Mouse (Mus musculus) heart, embryonic 16.5 days (tissue): ENCODE data around the gene Ephb2. TPM values are rescaled to one million over a fixed set of nuclear protein-coding genes. Genes with fewer than 3 reads are reported as not detected.

Experiments used
- ATAC-seq: fragments of 200-750 bp; cut with Nextera tagmentation; replicated peaks from 2 replicates; pipeline ENCODE4 v1.8.0; 2017; ENCODE audit warnings: moderate number of reproducible peaks; ENCODE audit not compliant: insufficient read depth, low FRiP score; ENCODE audit errors: extremely low read depth
- H3K27ac ChIP-seq: fragments of 300-500 bp; sonication (generic); 2 replicates; pipeline ENCODE4 v1.5.1; 2014; ENCODE audit warnings: mild to moderate bottlenecking, low read length, control low read depth, moderate library complexity
- H3K27me3 ChIP-seq: fragments of 300-500 bp; sonication (generic); 2 replicates; pipeline ENCODE4 v1.6.1; 2014; ENCODE audit warnings: low read length, mixed read lengths; ENCODE audit not compliant: control insufficient read depth, insufficient read depth
- H3K36me3 ChIP-seq: fragments of 300-500 bp; sonication (generic); 2 replicates; pipeline ENCODE4 v1.6.1; 2014; ENCODE audit not compliant: control insufficient read depth, insufficient read depth
- H3K4me1 ChIP-seq: fragments of 300-500 bp; sonication (generic); 2 replicates; pipeline ENCODE4 v1.6.1; 2014; ENCODE audit warnings: low read length, mixed read lengths; ENCODE audit not compliant: control insufficient read depth, insufficient read depth
- H3K4me2 ChIP-seq: fragments of 300-500 bp; sonication (generic); 2 replicates; pipeline ENCODE4 v1.6.1; 2014; ENCODE audit warnings: low read depth, mild to moderate bottlenecking, control low read depth, low read length
- H3K4me3 ChIP-seq: fragments of 300-500 bp; sonication (generic); 2 replicates; pipeline ENCODE4 v1.5.1; 2014; ENCODE audit warnings: mild to moderate bottlenecking, control low read depth, low read length
- H3K9ac ChIP-seq: fragments of 300-500 bp; sonication (generic); 2 replicates; pipeline ENCODE4 v1.6.1; 2014; ENCODE audit warnings: low read length, control low read depth
- H3K9me3 ChIP-seq: fragments of 300-500 bp; sonication (generic); replicated peaks from 2 replicates; pipeline ENCODE4 v1.6.1; 2016; ENCODE audit warnings: low read length; ENCODE audit not compliant: control insufficient read depth
- WGBS: fragments of 180-500 bp; shearing (Covaris S2); extraction: QIAGEN DNeasy Blood & Tissue Kit; methylation state at CpG from one replicate; pipeline ENCODE4 v1.1.7; 2014; 5-methylcytosine and 5-hydroxymethylcytosine counted together
- polyA plus RNA-seq: library from polyadenylated mRNA; unstranded; fragments of >200 nt; fragmentation: Nextera tagmentation; extraction: Ambion mirVana; gene quantifications from 2 replicates; pipeline ENCODE4 v1.2.1, GENCODE M21; 2015

Ephb2 gene
- polyA plus RNA-seq, 1 experiment from 2014 or later = 0.70 TPM

GRCm38 (mm10) chr4:136696381-136696925 lies 139.3 kb downstream of the Ephb2 start:
- H3K27me3 ChIP-seq = no peaks in the 10 kb centered on the region
- H3K4me2 ChIP-seq = no peak overlapping the region
- no peak overlapping the region for H3K4me3 ChIP-seq
- H3K27ac ChIP-seq = no peak overlapping the region
- 20% methylated on average over 5 of the region's 5 CpGs for WGBS
- H3K4me1 ChIP-seq = no peaks in the 10 kb centered on the region
- H3K36me3 ChIP-seq = no peaks in the 10 kb centered on the region
- no peak for ATAC-seq
- 0 out of 2 replicates have a peak, but pooled peaks cover 3% of the 10 kb centered on the region for H3K9me3 ChIP-seq
- H3K9ac ChIP-seq = no peak overlapping the region

- no peaks in the 10 kb centered on the region for H3K4me1 ChIP-seq
- no peak overlapping the region for H3K27ac ChIP-seq
- H3K9ac ChIP-seq = no peak overlapping the region
- 90% methylated on average over 9 of the region's 9 CpGs for WGBS
- H3K9me3 ChIP-seq = 0 out of 2 replicates have a peak, but pooled peaks cover 3% of the 10 kb centered on the region
- ATAC-seq = no peak
- H3K27me3 ChIP-seq = no peaks in the 10 kb centered on the region
- H3K4me3 ChIP-seq = no peak overlapping the region
- no peaks in the 10 kb centered on the region for H3K36me3 ChIP-seq
- no peak overlapping the region for H3K4me2 ChIP-seq
These were observed 140.1 kb downstream of the Ephb2 start for GRCm38 (mm10) chr4:136695696-136696095.

GRCm38 (mm10) chr4:136690034-136690433 lies 145.8 kb downstream of the Ephb2 start:
- no peak overlapping the region for H3K9ac ChIP-seq
- no peak overlapping the region for H3K4me2 ChIP-seq
- no peak overlapping the region for H3K27ac ChIP-seq
- no peaks in the 10 kb centered on the region for H3K36me3 ChIP-seq
- H3K4me3 ChIP-seq = no peak overlapping the region
- no peak for ATAC-seq
- 83% methylated on average over 12 of the region's 12 CpGs for WGBS
- peaks cover 3% of the 10 kb centered on the region; the same call in 1 of the 2 replicates for H3K27me3 ChIP-seq
- 0 out of 2 replicates have a peak, but pooled peaks cover 3% of the 10 kb centered on the region for H3K9me3 ChIP-seq
- H3K4me1 ChIP-seq = no peaks in the 10 kb centered on the region

GRCm38 (mm10) chr4:136688113-136688512 lies 147.7 kb downstream of the Ephb2 start:
- Histone ChIP-seq H3K4me1 (no peaks in the 10 kb centered on the region), H3K36me3 (no peaks in the 10 kb centered on the region), H3K4me3 (no peak overlapping the region), H3K4me2 (no peak overlapping the region), H3K27me3 (peaks cover 5% of the 10 kb centered on the region; the same call in 1 of the 2 replicates), H3K9me3 (0 out of 2 replicates have a peak, but pooled peaks cover 3% of the 10 kb centered on the region), H3K27ac (no peak overlapping the region), H3K9ac (no peak overlapping the region)
- ATAC-seq = no peak
- WGBS = 65% methylated on average over 4 of the region's 4 CpGs

- Histone ChIP-seq H3K4me3 (no peak overlapping the region), H3K9ac (no peak overlapping the region), H3K27ac (no peak overlapping the region), H3K36me3 (no peaks in the 10 kb centered on the region), H3K4me2 (no peak overlapping the region), H3K27me3 (peaks cover 5% of the 10 kb centered on the region; the same call in 1 of the 2 replicates), H3K4me1 (no peaks in the 10 kb centered on the region), H3K9me3 (no peaks in the 10 kb centered on the region)
- WGBS = 61% methylated on average over 10 of the region's 10 CpGs
- ATAC-seq = no peak
These were observed 150.3 kb downstream of the Ephb2 start for GRCm38 (mm10) chr4:136685431-136685869.

GRCm38 (mm10) chr4:136684485-136684884 lies 151.3 kb downstream of the Ephb2 start:
- Histone ChIP-seq H3K9me3 (no peaks in the 10 kb centered on the region), H3K4me2 (no peak overlapping the region), H3K4me1 (no peaks in the 10 kb centered on the region), H3K4me3 (no peak overlapping the region), H3K9ac (no peak overlapping the region), H3K27me3 (peaks cover 5% of the 10 kb centered on the region; the same call in 1 of the 2 replicates), H3K36me3 (no peaks in the 10 kb centered on the region), H3K27ac (no peak overlapping the region)
- ATAC-seq = no peak
- 73% methylated on average over 6 of the region's 6 CpGs for WGBS

GRCm38 (mm10) chr4:136680641-136681040 lies 155.1 kb downstream of the Ephb2 start:
- no peak overlapping the region for H3K4me3 ChIP-seq
- peaks cover 2% of the 10 kb centered on the region; the same call in 1 of the 2 replicates for H3K27me3 ChIP-seq
- H3K27ac ChIP-seq = no peak overlapping the region
- WGBS = 87% methylated on average over 14 of the region's 14 CpGs
- no peaks in the 10 kb centered on the region for H3K4me1 ChIP-seq
- H3K36me3 ChIP-seq = no peaks in the 10 kb centered on the region
- no peaks in the 10 kb centered on the region for H3K9me3 ChIP-seq
- no peak overlapping the region for H3K9ac ChIP-seq
- no peak for ATAC-seq
- no peak overlapping the region for H3K4me2 ChIP-seq

- Histone ChIP-seq H3K4me1 (no peaks in the 10 kb centered on the region), H3K36me3 (no peaks in the 10 kb centered on the region), H3K9me3 (no peaks in the 10 kb centered on the region), H3K4me2 (no peak overlapping the region), H3K27me3 (0 out of 2 replicates have a peak, but pooled peaks cover 2% of the 10 kb centered on the region), H3K27ac (no peak overlapping the region), H3K9ac (no peak overlapping the region), H3K4me3 (no peak overlapping the region)
- no peak for ATAC-seq
- WGBS = 50% methylated on average over 8 of the region's 8 CpGs
These were observed 156.6 kb downstream of the Ephb2 start for GRCm38 (mm10) chr4:136679221-136679620.

- Histone ChIP-seq H3K4me2 (no peak overlapping the region), H3K36me3 (no peaks in the 10 kb centered on the region), H3K27me3 (0 out of 2 replicates have a peak, but pooled peaks cover 2% of the 10 kb centered on the region), H3K4me3 (no peak overlapping the region), H3K9me3 (no peaks in the 10 kb centered on the region), H3K27ac (no peak overlapping the region), H3K9ac (no peak overlapping the region), H3K4me1 (no peaks in the 10 kb centered on the region)
- no peak for ATAC-seq
- 1% methylated on average over 3 of the region's 3 CpGs for WGBS
These were observed 157.3 kb downstream of the Ephb2 start for GRCm38 (mm10) chr4:136678480-136678879.
